Mouse (Mus musculus): ENCODE measurements around the gene Tnfrsf8.

DNA sequence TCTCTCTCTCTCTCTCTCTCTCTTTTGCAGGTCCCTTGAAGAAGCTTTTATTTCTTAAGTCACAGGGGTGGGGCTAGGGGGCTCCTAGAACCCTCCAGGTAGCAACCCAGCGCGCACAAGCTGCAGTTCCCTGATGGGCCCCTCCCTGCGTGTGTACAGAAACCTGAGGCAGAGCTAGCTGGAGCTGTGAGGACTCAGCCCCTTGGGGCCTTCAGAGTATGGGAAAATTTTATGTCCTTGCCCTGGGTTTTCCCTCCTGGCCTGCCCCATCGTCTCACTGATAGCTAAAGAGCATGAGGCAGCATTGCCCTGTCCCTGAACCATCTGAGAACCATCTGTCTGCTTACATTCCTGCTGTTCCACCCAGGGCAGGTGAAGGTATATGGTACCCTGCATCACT is 8.5 kb downstream of the Tnfrsf8 start:
- TF ChIP-seq EP300 (IDR thresholded peaks at IDR 0.05; ENCODE audit: insufficient read depth, low read depth, low read length) (no peak), CTCF (IDR thresholded peaks at IDR 0.05) (no peak)

Measured in heart, adult 2 months (tissue).